Mouse (Mus musculus) adrenal gland, adult 2 months (tissue): ENCODE results near the gene Gpank1. TPM values are rescaled to one million over a fixed set of nuclear protein-coding genes. Genes with fewer than 3 reads are reported as not detected.
A peak's percentile ranks its signal among the peaks of the same experiment; 100 is the strongest.

Source experiments
- DNase-seq: peaks from one replicate; pipeline ENCODE4 v3.0.0; 2021
- polyA plus RNA-seq: library from polyadenylated mRNA; depleted of rRNA; stranded (reverse); fragments of >200 nt; gene quantifications from 2 replicates; pipeline ENCODE4 v1.2.3, GENCODE M21; 2012
- total RNA-seq, 2 experiments: library from RNA; stranded (reverse); gene quantifications; 2 replicates each; pipeline ENCODE4 v1.2.3; 2021

The Gpank1 gene
- total and polyA plus RNA-seq, 3 experiments: 12.4 to 15.8 (median 12.8) TPM

DNA sequence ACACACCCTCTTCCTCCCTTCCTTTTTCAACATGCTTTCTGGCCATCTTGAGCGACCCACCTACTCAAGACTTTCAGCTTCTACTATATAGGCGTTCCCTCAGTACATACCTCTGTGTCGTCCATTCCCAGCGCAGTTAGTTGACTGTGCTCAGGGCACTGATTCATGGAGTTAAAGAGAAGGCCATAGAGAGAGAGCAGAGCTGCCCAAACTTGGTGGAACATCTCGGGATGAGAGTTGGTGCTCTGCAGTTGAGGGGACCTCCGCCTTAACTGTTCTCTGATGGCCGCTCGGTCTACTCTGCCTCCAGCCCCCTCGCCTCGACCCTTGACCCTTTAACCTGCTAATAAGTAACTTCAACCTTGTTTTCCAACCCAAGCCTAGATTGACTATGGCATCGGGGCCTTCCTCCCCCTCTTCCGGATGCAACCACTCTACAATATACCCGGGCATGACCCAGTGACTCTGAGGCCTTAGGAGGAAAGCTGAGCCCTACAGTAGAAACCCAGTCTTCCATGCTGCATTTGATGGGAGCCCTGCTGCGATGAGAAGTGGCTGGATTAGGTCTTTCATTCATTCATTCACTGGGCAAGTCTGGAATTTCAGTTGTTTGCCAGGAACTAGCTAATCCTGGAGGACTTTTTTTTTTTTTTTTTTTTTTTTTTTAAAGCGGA lies 10.4 kb downstream of the Gpank1 start, which contains the start of gene Apom:
TSS of gene Apom (minus strand) at position 551 of the 674 bp plus-strand sequence.
- DNase-seq: no peak

DNA sequence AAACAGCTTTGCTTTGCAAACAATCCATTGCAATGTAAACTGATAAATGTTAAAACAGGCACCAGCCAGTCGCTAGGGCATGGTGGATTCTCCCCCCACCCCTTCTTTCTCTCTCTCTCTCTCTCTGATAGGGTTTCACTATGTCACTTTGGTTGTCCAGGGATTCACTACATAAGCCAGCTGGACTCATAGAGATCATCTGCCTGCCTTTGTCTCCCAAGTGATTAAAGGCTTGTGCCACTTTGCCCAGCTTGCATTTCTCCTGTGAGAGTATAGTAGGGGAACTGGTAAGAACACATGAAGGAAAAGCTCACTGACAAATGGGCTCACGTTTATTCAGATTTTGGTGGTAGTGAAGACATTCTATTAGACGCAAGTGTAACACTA lies 10.9 kb downstream of the Gpank1 start:
- DNase-seq: no peak

DNA sequence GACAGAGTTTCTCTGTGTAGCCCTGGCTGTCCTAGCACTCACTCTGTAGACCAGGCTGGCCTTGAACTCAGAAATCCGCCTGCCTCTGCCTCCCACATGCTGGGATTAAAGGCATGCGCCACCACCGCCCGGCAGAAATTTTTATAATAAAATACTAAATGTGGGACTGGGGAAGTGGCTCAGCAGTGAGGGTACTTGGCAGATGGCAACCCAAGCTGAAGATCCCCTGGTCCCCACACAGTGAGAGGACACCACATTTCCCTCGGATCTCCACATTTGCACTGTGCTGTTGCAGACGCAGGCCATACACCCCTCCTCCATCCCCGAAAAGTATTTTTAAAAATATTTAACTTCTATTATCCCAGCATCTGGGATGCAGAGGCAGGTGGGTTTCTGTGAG lies 12.3 kb downstream of the Gpank1 start:
- no peak for DNase-seq

DNA sequence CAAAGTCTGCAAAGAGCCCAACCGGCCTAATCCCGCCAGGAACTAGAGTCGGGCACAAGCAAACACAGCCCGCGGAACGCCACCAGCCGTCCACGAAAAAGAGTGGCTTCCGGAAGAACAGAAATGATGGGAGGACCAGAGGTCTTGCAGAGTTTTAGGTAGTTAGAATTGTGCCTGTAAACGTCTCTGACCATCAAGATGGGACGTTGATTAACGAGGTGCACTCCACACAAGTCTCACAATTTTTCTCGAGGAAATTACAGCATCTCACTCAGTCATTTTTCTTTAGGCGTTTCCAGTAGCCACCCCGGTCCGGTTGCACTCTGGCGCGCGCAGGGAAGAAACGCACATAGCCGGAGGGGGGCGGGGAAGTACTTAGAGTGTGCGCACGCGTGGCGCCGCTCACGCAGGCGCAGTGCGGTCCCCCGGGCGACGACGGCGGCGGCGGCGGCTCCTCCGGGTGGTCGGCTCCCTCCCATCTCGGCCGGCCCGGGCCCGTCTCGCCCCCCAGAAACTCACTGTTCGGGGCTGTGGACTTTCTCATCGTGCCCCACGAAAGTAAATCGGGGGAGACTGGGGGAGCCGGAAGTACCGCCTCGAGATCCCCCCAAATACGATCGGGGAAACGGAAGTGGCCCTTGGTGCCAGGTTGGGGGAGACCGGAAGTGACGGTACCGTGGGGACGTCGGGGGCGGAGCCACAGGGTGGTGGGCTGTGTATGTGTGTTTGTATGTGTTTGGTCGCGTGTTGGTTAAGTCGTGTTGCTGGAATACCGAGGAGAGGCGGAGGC lies 13.7 kb downstream of the Gpank1 start, which contains the start of gene Bag6:
TSS of gene Bag6 (plus strand) at position 378 of the 790 bp plus-strand sequence.
- DNase-seq: peak; percentile 95

DNA sequence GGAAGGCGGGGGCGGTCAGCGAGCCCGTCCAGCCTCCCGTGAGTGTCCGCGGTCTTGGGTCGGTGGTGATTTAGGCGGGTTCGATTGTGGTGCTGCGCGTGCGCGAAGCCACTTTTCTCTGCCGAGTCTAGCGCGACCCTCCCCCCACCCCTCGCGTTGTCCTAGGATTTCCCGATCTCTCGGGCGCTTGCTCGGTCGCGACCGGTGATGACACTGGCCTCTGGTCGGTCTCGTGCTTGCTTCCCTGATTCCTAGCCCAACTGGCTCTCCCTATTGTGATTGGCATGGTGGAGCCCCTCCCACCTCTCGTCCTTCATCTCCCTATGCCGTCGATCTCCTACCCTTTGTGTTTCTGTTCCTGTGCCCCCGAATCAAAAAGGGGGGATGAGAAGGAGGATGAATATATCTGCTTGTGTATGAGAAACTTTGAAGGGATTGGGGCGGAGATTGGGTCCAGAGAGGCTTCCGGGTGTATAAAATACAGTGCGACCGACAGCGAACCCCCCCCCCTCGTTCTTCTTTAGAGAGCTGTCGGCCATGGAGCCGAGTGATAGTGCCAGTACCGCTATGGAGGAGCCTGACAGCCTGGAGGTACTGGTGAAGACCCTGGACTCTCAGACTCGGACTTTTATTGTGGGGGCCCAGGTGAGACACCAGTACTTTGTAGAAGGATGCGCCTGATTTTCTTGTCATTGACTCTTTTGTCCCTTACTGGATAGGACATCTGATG lies 14.5 kb downstream of the Gpank1 start:
- DNase-seq: no peak

DNA sequence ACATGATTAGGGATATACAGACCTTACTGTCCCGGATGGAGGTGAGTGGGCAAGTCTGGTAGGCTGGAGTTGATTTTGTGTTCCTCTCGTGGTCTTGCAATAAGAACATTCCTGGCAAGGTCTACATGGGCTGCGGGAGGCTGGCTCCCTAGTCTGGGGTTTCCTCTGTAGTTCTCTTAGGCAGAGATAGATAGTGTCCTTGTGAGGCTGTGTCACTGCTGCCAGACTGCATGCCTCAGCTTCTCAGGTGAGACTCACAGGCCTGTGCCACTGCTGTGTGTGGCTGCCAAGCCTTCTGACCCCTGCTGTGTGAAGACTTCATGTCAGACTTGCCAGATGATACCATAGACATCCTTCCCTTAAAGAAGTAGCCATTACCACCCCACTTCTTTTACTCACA lies 18.0 kb downstream of the Gpank1 start:
- peak; percentile 63 for DNase-seq

DNA sequence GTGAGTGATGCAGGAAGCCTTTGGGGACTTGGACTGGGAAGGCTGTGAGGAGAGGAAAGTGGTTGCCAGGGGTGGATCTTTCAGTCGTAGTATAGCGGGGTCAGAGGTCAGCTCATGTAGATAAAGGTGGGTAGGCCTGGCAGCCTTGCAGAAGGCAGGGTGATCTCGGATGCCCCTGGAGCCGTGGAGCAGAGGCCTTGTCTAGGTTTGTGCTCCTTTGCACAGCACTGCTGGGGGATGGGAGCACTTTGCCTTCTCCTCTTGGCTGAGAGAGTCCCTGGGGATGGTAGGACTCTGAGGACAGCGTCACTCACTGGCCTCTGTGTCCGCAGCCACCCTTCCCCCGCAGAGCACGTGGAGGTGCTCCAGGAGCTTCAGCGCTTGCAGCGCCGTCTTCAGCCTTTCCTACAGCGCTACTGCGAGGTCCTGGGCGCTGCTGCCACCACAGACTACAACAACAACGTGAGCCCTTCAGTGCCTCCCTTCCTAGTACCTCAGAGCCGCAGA lies 19.3 kb downstream of the Gpank1 start:
- peak; percentile 50 for DNase-seq

DNA sequence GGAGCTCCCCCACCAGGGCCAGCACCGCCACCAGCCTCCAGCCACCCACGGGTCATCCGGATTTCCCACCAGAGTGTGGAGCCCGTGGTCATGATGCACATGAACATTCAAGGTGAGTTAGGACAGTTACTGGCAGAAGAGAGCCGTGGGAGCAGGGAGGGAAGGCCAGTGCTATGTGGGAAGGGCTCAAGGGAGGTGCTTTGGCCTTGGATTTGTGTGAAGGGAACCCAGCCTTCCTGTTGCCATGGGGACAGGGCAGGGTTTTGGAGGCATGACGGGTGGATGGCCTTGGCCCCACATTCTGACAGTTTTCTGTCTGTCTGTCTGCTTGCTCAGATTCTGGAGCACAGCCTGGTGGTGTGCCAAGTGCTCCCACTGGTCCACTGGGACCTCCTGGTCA lies 20.7 kb downstream of the Gpank1 start:
- peak; percentile 94 for DNase-seq

DNA sequence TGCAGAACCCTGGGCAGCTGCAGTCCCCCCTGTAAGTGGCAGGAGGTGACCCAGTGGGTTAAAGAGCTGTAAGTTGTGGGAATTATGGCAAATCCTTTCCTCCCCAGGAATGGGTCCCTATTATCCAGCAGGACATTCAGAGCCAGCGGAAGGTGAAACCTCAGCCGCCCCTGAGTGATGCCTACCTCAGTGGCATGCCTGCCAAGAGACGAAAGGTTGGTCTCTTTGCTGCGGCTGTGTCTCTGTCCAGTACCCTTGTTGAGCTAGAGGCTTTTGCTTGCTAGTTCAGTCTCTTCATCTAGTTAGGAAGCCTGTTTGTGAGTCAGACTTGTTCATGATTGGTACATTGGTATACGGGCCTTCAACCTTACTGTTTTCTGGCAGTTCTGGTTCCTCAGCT lies 24.9 kb downstream of the Gpank1 start:
- DNase-seq: no peak

DNA sequence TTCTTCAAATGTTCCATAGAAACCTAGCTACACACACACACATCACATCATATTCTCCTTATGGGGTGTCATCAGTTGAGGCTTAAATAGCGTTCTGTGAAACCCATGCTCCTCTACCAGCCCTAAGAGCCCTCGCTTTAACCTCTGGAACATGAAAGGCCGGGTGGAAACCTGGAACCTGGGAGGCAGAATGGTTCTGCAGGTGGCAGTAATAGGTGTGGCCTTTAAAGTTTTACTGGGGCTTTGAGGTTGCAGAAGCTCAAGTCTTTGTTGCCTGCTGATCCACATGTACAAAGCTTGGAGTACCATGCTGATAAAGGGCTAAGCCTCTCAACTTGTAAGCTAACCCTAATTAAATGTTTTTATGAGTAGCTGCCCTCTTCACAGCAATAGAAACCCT lies 26.1 kb downstream of the Gpank1 start:
- DNase-seq: no peak

DNA sequence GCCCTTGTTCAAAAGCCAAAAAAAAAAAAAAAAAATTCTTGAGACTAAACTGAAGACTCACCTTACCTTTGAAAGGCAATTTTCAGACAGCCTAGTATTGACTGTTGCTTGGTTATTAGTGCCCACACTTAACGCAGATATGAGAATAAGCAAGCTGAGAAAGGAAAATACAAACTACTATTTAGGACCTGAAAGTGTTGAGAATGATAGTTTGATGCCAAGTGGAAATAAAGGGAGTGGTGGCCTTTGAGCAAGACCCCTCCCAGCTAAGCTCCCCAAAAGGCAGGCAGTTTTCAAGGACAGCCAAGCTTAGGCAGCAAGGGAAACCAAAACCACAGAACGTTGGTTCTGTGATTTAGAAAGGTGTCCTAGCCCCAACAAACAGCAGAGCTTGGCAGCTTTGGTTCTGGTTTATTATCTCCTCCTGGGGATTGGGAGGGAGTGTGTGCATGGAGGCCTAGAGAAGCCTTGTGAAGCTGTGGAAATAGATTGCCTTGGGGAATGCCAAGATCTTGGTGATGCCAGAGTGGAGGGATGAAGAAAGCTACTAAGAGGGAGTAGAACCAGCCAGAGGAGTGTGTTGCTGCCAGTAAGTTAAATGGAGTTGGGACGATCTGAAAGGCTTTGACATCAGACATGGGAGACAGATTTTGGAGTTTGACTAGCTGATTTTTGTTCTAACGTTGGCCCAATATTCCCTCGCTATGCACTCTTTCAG lies 26.8 kb downstream of the Gpank1 start:
- no peak for DNase-seq

DNA sequence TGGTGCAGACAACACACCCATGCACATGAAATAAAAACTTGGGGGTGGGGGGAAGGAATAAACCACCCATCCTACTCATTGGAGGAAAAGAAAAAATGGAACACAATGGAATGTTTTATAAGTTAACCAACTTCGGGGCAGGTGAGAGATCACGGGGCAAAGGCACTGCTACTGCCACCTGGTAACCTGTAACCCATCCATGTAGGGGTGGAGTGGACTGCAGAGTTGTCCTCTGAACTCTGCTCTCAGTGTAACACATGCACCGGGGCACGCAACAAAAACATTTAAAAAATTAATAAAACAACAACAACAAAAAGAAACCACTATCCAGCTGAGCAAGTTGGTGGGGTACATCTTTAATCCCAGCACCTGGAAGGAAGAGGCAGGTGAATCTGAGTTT lies 30.9 kb downstream of the Gpank1 start:
- DNase-seq: no peak

DNA sequence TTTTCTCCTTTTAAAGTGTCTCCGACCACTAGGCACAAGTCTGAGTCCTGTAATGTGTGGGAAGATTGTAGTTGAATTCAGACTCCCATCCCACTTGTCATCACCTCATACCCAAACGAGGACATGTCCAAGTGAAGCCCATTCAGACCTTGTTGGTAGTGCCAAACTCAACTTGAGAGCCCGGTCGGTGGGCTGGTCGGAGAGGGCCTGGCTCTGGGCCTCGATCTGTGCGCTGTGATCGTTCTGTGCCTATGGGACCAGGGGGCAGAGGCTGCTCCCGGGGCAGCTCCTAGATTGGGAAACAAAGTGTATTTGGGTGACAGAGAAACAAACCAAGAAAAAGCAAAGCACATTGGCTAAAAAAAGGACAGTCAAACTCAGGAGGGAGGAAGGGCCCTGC lies 31.8 kb downstream of the Gpank1 start:
- DNase-seq: no peak

DNA sequence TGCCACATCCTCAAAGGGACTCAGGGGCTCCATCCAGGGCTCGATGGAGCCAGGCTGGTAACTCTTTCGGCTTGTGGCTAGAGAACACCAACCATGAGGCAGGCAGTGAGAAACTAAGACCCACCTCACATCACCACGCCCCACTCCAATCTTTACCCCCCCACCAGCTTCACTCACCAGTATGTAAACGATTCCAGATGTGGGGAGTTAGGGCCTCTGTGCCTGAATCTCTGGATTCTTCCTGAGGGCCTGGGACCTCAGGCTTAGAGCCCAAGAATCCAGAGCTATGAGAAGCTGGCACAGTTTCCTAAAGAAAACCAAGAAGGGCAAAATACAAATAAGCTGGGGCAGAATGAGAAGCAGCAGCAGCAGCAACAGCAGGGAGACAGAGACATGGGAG lies 32.7 kb downstream of the Gpank1 start:
- DNase-seq: no peak

DNA sequence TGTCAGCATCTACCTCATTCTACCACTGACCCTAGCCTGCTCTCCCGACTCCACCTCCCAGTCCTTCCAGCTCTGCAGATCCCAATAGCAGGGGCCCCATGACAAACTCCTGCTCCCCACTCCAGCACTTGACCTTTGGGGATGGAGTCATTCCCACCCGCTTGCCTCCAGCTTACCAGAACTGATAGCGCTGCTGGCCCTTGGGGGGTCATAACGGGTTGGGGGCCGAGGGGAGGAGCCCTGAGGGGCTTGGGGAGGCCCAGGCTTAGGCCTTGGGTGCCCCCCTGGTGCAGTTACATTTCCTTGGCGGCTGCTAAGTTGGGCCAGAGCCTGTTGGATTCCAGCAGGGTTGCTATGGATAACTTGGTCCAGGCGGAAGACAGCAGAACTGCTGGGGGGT lies 33.4 kb downstream of the Gpank1 start:
- no peak for DNase-seq

DNA sequence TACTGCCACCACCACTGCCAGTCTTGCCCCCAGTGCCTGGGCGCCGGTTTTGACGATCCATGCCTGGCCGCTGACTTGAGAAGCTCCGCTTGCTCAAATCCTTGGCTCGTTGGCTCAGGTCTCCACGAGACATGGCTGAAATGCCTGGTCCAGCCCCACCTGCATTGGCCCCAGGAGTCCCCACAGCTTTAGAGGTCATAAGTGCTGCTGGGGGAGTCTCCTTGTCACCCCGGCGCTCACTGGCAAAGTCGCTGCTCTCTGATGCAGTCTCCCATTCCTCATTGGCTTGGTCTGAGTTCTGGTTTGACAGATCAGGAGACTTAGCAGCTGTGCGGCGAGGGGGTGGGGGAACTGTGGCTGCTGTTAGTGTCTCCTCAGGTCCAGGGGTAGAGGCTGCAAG lies 34.2 kb downstream of the Gpank1 start:
- DNase-seq: no peak

DNA sequence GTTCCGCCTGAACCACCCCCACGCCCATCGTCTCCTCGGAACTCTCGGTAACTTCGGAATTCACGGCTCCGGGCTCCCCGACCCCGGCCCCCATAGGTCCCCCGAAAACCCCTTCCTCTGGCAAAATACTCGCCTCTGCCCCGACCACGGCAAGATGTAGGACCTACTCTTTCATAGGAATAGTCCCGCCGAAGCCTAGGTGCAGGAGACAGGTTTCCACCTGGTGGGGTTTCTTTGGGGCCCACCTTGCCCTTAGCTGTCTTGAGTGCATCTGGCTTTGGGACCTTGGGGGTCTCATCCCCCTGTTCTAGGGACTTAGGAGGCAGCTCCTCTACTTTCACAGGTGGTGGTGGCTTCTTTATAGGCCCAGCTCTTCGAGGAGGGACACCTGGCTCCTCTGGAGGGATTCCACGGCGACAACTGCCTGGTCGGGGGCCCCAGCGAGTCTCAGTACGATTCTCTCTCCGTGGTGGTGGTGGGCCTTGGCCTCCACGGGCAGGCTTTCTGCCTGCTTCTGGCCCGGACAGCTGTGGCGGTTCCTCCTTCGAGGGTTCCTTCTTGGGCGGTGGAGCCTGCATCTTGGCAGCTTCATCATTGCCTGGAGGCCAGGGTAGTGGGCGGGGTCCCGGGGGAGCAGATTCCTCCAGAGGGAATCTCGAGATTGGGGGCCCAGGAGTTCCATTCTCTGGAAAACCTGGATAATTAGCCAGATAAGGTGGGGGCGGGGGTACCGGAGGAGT lies 35.4 kb downstream of the Gpank1 start:
- no peak for DNase-seq

DNA sequence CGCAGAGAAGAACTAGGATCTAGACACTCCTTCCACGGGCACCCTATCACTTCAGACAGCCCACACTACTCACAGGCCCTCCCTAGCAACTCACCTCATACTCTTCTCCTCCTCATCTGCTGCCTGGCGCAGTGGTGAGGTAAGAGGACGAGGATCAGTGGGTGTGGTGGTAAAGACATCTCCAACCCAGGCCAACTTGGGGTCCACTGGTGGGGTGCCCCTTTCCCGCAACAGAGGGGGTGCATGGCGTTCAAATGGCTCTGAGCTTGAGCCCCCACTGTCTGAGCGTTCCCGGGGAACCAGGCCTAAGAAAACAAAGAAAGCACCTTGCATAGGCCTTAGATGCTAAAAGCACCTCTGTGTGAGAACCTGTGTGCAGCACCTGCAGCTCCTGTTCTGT lies 36.0 kb downstream of the Gpank1 start:
- no peak for DNase-seq

DNA sequence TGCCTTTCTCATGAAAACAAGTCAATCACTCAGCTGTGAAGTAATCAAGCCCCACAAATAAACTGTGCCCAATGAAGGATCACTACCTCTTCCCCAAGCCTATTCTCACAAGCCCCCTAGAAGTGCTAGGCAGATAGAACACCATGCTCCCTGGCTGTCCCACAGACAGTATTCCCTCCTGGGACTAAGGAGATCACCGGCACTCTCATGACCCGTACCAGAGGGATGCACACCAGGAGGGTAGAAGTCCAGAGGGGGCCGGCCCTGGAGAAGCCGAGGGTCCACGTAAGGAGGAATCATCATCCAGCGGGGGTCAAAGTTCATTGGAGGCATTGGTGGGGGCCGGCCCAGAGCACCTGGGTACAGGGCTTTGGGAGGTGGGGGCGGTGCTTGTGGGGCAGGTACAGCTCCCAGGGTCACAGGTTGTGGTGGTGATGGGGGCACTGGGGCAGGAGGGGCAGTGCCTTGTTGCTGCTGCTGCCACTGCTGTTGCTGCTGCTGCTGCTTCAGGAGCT lies 36.5 kb downstream of the Gpank1 start:
- no peak for DNase-seq

DNA sequence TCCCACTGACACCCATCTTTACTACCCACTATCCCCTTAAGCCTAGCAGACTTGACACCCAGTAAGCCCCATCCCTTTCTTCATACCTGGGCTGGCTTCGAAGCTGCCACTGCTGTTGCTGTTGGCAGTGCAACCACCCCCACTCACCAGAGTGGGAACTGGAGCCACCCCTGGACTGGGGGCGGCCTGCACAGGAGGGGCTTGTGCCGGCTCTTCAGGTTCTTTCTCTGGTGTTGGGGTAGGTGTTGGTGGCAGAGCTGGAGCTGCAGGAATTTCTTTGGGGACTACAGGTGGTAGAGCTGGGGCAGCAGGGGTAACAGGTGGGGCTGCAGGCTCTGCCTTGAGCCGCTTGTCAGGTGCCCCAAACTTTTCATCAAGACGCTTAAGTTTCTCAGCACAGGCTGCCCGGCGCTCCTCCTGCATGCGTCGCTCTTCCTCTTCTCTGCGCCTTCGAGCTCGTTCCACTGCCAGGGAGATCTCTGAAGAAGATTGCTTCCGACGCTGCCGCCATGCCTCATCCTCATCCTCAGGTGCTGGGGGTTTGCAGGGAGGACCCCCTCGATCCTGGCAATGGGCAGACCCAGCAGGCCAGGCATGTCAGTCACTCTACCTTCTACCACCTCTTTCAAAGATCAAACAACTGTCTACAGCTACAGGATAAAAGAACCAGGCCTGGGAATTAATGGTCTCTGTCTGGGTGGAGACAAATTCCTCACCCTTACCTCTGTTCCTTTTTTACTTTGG lies 37.8 kb downstream of the Gpank1 start:
- no peak for DNase-seq
